Mouse (Mus musculus): Measurements from ENCODE around the gene Olfr630.
"Not testable (repeated sequence)": the region's sequence is repeated elsewhere in the genome, so short reads cannot be mapped to it uniquely, and the experiment has no call there.

Gene Olfr630

DNA sequence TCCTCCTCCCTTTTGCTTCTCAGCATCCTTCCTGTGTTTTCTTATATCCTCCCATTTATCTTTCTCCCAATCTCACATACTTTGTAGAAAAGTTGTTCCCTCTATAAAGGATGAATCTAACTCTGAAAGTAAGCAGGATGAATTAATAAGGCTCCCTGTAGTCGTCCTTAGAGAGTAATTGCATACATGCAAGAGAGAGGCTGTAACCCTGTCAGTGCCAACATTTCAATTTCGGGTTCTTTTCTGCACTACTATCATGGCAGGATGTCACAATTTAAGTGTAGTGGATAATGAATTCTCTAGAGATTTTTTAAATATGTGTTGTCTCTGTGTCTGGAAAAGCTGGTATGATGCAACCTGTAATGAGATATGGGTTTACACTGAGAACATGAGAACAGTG, at the start of gene Olfr630:
Gene Olfr630 (minus strand): TSS at position 101 of the 400 bp plus-strand sequence.
- no peak for DNase-seq (ENCODE audit: low read depth, low spot score)

DNA sequence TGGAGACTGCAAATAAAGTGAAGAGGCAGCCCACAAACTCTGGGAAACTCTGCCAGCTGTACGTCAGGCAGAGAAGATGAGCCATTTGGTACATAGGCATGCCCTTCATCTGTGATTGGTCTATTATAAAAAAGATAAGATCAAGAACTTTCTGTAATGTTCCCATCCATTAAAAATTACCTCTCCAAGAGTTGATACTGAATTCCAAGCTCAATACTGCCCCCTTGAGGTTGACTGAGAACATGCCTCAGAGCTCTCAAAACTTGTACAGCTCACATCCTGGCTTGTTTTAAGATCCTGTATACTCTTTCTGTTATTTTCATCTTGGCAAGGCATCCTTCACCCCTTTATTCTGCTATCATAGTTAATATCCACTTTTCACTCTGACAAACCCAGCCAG, 49.7 kb upstream of the Olfr630 start:
- no peak for DNase-seq (ENCODE audit: low read depth, low spot score)

DNA sequence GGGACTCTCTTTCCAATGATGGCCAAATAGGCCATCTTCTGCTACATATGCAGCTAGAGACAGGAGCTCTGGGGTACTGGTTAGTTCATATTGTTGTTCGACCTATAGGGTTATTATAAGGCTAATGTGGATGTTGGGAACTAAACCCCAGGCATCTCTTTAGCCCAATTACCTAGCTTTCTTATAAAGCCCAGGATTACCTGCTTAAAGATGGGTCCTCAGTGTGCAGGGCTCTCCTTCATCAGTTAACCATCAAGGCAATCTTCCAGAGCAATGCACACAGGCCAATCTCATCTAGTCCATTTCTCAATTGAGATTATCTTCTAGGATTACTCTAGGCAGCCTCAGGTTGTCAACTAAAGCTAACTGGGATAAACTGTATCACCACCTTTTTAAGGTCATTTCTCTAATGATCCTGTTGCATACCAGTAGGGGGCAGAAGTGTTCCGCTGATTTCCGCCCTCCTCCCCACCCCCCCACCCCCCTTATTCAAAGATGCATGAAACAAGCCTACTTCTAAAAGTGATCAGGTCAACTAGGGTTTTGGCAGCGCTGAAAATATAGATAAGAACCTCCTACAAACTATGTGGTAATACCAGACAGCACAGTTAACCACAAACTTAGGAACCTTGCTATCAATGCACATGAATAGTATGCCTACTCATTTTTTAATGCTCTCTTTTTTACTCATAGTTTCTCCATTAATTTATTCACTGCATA, 35.7 kb upstream of the Olfr630 start:
- DNase-seq (ENCODE audit: low read depth, low spot score) = no peak

DNA sequence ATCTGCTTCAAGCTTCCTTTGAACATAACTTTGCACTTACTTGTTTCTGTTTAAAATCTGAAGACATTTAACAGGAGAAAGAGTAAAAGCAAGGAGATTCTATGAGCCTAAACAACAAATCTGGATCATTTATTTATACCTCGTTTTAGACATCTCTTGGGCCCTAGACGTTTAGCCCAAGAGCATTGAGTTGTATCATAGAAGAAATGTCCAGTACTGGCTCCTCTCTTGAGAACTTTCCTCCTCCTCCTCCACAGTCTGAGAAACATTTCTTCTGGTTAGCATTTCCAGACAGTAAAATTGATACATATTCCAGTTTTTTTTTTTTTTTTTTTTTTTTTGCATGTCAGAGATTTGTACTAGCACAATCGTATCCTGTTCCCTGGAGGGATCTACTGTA, 34.6 kb upstream of the Olfr630 start, which contains the start of gene Olfr67:
Gene Olfr67 (minus strand): TSS at position 101 of the 400 bp plus-strand sequence.
- DNase-seq (ENCODE audit: low read depth, low spot score) = no peak

DNA sequence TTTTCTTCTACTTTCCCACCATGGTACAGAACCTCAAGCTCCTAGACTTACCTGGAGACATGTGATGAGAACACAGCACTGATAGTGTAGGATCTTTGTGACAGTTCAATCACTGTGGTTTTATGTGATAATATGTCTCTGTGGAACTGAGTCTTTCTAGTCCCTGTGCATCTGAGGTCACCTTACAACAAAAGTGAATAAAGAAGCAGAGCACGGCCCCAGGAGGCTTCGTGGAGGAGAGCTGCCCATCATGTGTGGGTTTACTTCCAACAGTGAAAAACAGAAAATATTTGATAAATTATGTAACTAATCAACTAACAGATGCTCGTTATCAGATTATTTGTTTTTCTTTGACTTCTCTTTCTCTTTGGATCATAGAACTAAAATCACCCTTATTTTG, 22.5 kb upstream of the Olfr630 start, which contains the start of gene Olfr68:
Gene Olfr68 (minus strand): TSS at position 101 of the 400 bp plus-strand sequence.
- no peak for DNase-seq (ENCODE audit: low read depth, low spot score)

DNA sequence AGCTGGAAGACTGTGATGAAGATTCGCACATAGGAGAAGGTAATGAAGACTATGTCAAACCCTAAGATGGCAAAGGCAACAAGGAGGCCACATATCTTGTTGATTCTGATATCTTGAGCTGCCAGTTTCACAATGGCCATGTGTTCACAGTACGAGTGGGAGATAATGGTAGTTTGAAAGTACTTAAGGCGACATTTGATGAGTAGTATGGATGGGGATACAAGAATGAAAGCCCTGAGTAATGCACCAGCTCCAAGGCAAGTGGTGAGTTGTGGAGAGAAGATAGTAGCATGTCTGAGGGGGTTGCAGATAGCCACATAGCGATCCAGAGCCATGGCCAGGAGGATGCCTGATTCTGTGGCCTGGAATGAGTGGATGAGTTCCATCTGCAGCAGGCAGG, 20.5 kb upstream of the Olfr630 start:
- not testable (repeated sequence) for DNase-seq (ENCODE audit: low read depth, low spot score)

DNA sequence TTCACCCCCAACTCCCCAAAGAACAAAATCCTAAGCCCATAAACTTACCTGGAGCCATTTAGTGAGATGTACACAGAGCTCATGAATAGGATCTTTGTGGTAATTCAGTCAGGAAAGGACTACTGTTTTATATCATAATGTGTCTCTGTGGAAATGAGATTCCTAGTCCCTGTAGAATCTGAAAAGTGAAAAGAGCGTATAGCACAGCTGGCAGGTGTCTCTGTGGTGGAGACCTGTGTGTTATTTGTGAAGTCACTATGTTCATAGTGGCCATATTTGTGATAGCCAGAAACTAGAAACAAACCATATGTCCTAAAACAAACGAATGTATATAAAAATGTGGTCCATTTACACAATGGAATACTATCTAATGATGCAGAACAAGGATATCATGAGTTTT, 14.4 kb upstream of the Olfr630 start, which contains the start of gene Olfr69:
Gene Olfr69 (minus strand): TSS at position 101 of the 400 bp plus-strand sequence.
- no peak for DNase-seq (ENCODE audit: low read depth, low spot score)

DNA sequence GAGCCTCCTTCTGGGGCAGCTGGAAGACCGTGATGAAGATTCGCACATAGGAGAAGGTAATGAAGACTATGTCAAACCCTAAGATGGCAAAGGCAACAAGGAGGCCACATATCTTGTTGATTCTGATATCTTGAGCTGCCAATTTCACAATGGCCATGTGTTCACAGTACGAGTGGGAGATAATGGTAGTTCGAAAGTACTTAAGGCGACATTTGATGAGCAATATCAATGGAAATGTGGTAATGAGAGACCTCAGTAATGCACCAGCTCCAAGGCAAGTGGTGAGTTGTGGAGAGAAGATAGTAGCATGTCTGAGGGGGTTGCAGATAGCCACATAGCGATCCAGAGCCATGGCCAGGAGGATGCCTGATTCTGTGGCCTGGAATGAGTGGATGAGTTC, 10.6 kb upstream of the Olfr630 start:
- not testable (repeated sequence) for DNase-seq (ENCODE audit: low read depth, low spot score)

DNA sequence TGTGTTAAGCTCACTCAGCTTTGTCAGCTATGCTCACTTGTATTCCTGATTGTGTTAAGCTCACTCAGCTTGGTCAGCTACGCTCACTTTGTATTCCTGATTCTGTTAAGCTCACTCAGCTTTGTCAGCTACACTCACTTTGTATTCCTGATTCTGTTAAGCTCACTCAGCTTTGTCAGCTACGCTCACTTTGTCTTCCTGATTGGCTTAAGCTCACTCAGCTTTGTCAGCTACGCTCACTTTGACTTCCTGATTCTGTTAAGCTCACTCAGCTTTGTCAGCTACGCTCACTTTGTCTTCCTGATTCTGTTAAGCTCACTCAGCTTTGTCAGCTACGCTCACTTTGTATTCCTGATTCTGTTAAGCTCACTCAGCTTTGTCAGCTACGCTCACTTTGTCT, 5.1 kb upstream of the Olfr630 start:
- not testable (repeated sequence) for DNase-seq (ENCODE audit: low read depth, low spot score)

DNA sequence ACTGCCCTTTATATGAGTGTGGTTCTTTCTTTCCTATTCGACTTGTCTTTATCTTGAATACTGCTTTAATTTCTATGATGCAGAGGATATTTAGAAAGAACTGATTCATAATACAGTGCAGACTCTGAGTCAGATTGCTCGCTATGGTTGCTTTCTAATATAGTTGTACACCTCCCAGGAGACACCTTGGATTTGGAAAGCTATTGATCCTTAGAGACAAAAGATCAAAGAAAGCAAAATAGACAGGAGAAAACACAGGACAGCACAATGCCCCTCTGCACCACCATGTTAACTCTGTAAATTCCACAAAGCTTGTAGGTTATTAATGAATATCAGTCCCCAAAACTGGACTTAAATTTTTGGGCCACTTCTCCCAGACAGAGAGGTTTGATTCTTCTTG, 12.3 kb downstream of the Olfr630 start, which contains the start of gene Olfr629:
Gene Olfr629 (minus strand): TSS at position 101 of the 400 bp plus-strand sequence.
- no peak for DNase-seq (ENCODE audit: low read depth, low spot score)

DNA sequence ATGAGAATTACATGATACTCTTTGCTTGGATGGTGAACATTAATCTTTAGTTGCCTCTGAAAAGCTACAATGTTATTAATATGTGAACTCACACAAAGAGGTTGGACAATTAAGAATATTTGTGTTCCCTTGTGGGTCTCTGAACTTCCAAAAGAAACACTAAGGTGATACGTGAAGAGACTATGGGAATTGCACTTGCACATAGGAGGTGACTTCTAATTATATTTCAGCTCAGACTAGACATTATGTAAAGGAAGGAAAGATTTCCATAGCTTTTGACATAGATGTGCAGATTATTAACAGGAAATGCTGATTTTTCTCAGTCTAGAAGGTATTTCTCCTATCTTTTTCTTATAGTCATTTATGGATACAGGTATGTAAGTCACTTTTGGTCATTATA, 27.1 kb downstream of the Olfr630 start, which contains the start of gene Olfr628:
Gene Olfr628 (plus strand): TSS at position 301 of the 400 bp plus-strand sequence.
- no peak for DNase-seq (ENCODE audit: low read depth, low spot score)

DNA sequence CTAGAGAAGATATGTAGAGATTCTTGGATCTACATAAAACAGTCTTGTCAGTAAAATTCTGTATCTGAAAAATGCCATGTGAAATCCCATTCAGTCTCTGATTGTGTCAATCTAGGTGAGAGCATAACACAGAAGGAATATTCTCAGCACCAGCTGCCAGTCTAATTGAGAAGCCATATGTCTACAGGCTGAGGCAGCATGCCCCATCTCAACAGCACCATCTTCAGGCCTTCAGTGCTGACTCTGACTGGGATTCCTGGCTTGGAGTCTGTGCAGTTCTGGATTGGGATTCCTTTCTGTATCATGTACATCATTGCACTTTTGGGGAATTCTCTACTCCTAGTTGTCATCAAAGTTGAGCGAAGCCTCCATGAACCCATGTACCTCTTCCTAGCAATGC, 40.7 kb downstream of the Olfr630 start:
- DNase-seq (ENCODE audit: low read depth, low spot score) = not testable (repeated sequence)

DNA sequence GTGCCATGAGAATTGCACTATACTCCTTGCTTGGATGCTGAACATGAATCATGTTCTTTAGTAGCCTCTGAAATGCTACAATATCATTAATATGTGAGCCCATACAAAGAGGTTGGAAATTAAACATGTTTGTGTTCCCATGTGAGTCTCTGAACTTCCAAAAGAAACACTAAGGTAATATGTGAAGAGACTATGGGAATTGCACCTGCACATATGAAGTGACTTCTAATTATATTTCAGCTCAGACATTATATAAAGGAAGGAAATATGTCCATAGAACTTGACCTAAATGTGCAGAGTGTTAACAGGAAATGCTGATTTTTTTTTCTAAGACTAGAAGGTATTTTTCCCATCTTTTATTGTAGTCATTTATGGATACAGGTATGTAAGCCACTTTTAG, 42.8 kb downstream of the Olfr630 start, which contains the start of gene Olfr243:
Gene Olfr243 (plus strand): TSS at position 301 of the 400 bp plus-strand sequence.
- no peak for DNase-seq (ENCODE audit: low read depth, low spot score)

DNA sequence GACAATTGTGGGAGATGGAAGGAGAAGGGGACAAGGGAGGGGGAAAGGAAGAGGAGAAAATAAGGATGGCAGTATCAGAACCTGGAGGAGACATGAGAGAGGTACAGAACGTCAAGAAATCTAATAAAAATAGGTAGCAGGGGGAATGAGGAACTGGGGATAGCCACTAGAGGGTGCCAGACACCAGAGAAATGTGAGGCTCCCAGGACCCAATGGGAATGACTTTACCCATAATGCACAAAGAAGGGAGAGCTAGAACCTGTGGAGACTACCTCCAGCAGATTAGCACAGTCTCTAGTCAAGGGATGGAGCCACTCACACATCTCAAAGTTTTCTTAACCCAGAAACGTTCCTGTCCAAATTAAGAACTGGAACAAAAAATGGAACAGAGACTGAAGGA, 45.1 kb downstream of the Olfr630 start:
- no peak for DNase-seq (ENCODE audit: low read depth, low spot score)
